Mouse (Mus musculus) splenic B cell, adult 2 months (primary cell): ENCODE results near the gene Cers5.
A peak's percentile ranks its signal among the peaks of the same experiment; 100 is the strongest.
"Not testable (repeated sequence)": the region's sequence is repeated elsewhere in the genome, so short reads cannot be mapped to it uniquely, and the experiment has no call there.

Source experiments
- DNase-seq: peaks from one replicate; pipeline ENCODE4 v3.0.0-alpha.2; 2011; ENCODE audit warnings: low read depth, low spot score
- H3K27me3 ChIP-seq: 2 replicates; pipeline ENCODE4 v1.6.1; 2012; ENCODE audit warnings: mild to moderate bottlenecking, low read length, moderate library complexity, mixed read lengths; ENCODE audit not compliant: control insufficient read depth, poor library complexity, insufficient read depth, severe bottlenecking
- H3K36me3 ChIP-seq: 2 replicates; pipeline ENCODE4 v1.6.1; 2012; ENCODE audit warnings: mild to moderate bottlenecking, low read length, moderate library complexity, mixed read lengths; ENCODE audit not compliant: control insufficient read depth, poor library complexity, insufficient read depth, severe bottlenecking

The Cers5 gene

DNA sequence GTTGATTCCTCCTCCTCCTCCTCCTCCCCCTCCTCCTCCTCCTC lies at the start of gene Cers5:
Cers5 (minus strand) TSS at position 5 of the 44 bp plus-strand sequence.
- not testable (repeated sequence) for H3K27me3 ChIP-seq, H3K36me3 ChIP-seq, DNase-seq

DNA sequence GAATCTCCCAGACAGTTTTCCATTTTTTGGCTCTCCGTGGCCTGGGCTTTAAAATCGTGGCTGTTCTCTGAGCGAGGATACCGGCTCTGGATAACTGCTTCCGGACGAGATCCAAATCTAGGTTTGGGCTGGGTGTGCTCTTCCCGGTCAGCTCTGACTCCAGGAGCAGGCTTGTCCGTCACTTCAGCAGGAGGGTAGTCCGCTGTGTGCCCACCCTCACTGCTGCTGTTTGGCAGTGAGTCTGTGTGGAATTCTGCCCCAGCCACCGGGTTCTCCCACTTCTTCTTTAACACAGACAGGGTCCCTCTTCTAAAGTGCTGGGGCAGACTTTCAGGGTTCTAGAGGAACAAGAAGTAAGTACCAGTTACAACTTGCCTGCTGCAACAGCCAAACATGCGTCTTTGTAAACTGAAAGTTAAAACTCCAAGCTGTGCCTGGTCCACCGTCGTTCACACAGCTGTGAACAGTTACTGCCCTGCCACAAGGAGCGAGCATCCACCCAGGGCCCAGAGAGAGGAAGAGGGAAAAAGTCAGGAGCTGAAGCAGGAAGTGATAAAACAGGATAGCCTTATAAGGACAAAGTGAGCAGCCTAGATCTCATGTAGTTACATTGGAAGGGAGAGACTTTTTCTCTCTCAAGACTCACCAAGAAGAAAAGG lies 47.1 kb upstream of the Cers5 start:
- Histone ChIP-seq H3K27me3 (no peaks in the 10 kb centered on the region), H3K36me3 (no peaks in the 10 kb centered on the region)
- no peak for DNase-seq

DNA sequence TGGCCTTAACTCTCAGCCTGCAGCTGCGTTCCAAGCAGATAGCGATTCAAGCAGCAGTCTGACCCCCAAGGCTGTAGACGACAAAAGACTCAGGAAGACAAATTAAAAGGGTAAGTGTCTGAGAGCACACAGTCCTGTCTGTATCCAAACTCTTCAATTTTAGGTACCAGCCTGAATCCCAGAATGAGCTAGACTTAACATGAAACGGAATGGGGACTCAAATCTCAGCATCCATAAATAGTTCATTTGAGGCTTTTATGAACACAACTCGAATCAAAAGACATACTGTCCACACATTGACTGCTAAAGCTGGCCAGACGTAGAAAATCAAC lies 46.4 kb upstream of the Cers5 start:
- DNase-seq = no peak
- no peaks in the 10 kb centered on the region for H3K27me3 ChIP-seq
- no peaks in the 10 kb centered on the region for H3K36me3 ChIP-seq

DNA sequence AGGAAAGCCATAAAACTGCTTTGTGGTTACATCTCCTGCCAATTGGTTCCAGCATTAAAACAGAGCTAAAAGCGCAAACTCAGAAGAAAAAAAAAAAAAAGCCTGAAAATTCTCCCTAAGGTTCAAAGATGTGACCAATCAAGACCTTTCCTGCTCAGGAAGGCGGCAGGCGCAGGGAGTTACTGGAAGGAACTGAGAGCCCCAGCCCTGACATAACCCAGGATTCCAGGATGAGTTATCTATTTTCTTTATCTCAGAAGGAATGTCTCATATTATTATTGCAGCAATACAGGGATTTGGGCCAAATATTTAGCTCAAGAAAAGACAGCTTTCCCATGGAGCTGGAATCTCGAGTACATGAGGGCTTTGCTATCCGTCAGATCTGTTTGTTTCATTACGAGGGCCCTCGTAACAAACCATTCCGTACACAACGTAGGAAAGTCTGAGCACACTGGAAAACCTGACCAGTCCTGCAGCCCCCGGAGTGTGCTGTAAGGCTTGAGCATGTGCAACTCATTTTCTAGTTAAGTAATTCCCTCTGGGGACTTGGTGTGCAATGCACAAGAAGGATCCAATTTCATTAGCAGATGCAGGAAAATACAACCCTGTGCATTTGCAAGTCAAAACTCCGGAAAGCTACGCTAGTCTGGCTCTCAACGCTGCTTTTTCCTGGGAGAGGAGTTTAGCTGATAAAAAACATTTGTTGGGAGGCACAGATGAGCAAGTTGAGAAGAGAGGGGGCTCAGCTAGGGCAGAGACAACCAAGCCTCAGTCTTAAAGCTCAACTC lies 45.8 kb upstream of the Cers5 start:
- no peak for DNase-seq
- H3K27me3 ChIP-seq = no peaks in the 10 kb centered on the region
- no peaks in the 10 kb centered on the region for H3K36me3 ChIP-seq

DNA sequence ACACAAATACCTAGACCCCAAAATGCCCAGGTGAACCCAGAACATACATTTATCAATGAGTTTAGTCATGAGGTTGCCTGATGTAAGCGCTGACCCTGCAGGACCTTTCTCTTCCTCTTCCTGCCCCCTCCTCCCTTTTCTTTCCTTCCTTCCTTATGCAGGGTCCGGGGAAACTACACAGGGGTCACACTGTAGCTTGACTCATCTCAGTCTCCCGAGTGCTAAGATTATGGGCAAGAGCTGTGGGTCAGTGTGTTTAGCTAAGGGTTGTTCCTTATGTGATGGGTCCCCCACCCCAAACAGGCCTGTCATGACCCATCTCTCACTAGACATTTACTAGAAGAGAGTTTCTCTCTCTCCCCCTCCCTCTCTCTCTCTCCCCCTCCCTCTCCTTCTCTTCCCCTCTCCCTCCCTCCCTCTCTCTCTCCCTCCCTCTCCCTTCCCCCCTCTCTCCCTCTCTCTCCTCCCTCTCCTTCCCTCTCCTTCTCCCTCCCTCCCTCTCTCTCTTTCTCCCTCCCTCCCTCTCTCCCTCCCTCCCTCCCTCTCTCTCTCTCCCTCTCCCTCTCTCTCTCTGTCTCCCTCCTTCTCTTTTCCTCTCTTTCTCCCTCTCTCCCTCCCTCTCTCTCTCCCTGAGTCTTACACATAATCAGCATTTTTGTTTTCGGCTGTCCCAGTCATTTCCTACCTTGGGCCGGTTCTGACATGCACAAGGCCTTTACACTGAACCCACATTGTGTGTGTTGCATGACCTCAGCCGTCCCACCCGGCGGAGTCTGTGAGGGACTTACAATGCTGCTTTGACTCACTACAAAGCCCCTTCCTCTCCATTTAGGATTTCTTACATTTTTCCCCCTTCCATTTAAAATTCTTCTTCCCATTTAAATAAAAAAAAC lies 44.9 kb upstream of the Cers5 start:
- no peak for DNase-seq
- H3K27me3 ChIP-seq = no peaks in the 10 kb centered on the region
- H3K36me3 ChIP-seq = no peaks in the 10 kb centered on the region

DNA sequence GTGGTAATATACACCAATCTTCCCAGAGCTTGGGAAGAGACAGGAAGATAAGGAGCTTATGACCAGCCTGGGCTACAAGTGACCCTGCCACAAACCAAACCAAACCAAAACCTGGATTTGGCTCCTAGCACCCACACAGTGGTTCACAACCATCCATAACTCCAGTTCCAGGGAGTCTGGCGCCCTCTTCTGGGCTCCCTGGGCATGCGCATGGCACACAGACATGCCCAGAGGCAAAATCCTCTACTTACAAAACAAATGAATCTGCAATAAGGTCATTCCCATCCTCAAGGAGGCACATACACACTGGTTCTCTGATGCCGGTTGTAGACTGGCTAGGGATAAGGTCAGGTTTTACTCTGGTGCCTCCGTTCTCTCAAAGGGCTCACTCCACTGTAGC lies 43.3 kb upstream of the Cers5 start:
- H3K27me3 ChIP-seq = no peaks in the 10 kb centered on the region
- H3K36me3 ChIP-seq = no peaks in the 10 kb centered on the region
- DNase-seq = no peak

DNA sequence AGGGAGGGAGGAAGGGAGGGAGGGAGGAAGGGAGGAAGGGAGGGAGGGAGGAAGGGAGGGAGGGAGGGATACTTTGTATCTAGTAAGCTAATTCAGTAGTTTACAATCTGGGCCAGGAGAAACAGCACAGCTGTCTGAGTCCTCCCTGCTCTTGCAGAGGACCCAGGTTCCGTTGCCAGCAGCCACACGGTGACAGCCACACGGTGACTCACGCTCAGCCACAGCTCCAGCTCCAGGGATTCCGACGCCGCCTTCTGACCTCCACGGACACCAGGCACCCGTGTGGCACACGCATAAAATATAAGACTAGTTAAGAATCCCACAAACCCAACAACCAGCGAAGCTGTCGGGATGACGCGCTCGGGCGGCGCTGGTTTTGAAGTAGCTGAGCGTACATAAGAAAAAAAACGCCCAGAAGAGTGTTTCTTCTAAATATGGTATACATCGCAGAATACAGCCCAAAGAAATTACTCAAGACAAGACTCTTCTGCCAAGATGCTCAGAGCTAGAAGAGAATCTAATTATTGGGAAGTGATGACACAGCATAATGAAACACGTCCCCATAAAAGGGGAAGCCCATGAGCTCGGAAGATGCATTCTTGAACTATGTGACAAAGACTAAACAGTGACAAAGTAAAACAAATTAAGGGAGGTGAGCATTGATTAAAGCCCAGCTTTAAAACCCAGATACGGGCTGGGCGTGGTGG lies 42.0 kb upstream of the Cers5 start:
- DNase-seq = no peak
- Histone ChIP-seq H3K36me3 (no peaks in the 10 kb centered on the region), H3K27me3 (no peaks in the 10 kb centered on the region)

DNA sequence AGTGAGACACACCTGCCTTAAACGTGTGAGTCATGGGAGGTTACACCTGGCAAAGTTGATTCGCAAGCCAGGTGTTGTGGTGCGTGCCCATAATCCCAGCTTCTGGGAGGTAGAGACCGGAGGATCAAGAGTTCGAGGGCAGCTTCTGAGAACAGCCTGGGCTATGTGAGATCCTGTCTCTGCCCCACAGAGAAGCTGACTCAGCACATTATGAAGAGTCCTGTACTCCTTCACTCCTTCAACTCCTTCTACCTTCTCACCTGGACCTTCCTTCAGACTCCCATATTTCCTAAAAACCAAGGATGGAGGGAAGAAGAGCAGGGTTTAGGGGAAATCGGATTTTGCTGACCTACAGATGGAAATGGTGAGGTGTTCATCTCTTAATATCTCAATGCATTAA lies 41.0 kb upstream of the Cers5 start:
- no peak for DNase-seq
- Histone ChIP-seq H3K36me3 (no peaks in the 10 kb centered on the region), H3K27me3 (no peaks in the 10 kb centered on the region)

DNA sequence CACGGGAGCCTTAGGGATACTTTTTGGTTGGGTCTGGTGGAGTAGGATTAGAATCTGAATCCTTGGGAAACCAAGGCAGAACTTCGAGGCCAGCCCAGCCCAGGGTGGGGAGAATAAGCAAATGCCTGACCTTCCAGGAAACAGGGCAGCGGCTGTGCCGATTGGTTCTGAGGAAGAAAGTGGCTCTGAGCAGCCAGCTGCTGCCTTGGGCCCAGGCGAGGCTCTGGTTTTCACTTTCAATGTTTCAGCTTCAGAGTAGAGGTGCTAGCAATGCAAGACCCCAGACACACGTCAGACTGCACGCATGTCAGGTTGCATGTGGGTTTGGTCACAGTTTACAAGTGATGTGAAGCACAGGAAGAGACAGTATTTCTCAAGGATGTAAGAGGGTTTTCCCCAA lies 39.4 kb upstream of the Cers5 start:
- H3K27me3 ChIP-seq = no peaks in the 10 kb centered on the region
- DNase-seq = no peak
- no peaks in the 10 kb centered on the region for H3K36me3 ChIP-seq

DNA sequence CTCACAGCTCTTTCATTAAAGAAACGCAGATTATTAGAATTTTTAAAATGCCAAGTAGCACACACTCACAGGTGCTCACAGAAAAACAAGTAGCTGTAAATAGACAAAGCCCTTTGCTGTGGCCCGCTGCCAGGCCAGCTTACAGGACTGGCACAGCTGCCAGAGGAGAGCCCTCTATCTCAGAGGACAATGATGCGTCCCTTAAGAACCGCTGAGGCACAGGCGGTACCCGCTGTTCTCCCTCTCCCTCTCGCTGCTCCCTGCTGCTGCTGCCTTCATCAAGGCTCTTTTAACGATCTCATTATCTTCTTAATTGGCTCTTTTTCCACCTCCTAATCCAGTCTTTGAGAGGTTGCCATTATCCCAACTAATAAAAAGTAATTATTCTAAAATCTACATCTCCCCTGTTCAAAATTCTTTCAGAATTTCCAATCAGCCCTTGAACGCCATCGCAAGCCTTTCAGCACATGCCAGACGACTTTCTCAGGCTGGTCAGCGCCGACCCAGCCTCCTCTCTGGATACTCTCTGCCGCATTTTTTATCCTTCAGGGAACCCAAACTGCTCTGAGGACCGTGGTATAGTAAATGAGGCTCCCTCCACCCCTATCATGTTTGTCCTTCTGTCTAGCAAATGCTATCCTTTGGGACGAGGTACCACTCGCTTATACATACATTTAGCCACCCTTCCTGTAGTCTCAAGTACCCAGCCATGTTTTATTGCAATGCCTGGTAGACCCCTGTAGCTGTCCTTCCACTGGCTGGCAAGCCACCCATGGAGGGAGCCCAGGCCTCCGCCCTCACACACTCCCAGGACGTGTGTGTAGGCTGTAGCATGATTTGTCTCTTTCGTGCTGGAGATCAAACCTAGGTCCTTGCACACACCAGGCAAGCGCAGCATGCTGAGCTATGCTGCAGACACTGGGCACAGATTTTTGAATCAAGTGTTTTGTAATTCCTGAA lies 35.4 kb upstream of the Cers5 start:
- no peak for DNase-seq
- H3K27me3 ChIP-seq = peaks cover 2% of the 10 kb centered on the region; the same call in 1 of the 2 replicates
- H3K36me3 ChIP-seq = no peaks in the 10 kb centered on the region

DNA sequence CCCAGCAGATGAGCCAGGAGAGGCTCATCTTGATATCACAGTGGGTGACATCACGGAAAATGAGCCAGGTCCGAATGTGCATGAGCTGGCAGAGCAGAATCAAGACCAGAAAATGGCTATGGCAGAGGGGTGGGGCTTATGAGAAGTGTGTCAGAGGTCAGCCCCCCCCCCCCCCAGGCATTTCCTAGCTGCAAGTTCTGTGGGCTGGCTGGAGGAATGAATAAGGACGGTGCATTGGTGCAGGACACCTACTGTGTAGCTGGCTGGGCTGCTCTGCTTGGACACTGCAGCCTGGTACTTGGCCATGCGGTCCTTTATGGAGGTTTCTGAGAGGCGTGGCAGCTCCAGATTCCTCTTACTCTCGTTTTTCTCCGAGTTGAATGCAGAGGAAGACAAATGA lies 33.5 kb upstream of the Cers5 start:
- Histone ChIP-seq H3K36me3 (no peaks in the 10 kb centered on the region), H3K27me3 (peaks cover 2% of the 10 kb centered on the region; the same call in 1 of the 2 replicates)
- DNase-seq = peak; percentile 41

DNA sequence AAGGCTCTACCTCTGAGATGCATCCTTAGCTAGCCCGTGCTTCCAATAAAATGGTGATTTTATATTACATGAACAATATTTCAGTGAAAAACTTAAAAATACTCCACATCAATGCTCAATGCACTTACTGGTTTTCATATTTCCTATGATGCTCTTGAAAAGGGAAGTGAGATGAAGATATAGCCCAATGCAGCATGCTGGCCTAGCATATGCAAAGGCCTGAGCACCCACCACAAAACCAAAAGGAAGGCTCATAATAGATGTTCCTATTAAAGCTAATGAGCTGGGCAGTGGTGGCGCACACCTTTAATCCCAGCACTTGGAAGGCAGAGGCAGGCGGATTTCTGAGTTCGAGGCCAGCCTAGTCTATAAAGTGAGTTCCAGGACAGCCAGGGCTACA lies 33.0 kb upstream of the Cers5 start:
- peak; percentile 39 for DNase-seq
- H3K27me3 ChIP-seq = peaks cover 2% of the 10 kb centered on the region; the same call in 1 of the 2 replicates

DNA sequence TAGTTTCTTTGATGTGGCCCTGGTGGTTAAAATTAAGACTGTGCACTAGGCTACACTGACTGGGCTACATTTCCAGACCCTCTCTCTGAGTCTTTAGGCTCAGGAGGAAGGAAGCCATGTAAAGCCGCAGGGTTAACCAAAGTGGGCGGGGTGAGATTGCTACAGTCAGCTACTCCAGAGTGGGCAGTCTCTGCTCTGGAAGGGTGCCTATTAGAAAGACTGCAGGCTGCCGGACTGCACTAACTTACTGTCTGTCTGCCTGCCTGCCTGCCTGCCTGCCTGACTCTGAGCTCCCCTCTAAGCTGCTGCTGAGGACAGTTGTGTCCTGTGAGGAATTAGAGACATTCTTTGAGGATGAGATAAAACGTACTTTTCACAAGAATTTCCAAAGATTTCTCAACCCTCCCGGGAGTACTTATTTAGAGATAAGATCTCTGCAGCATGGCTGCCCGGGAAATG lies 30.5 kb upstream of the Cers5 start:
- Histone ChIP-seq H3K27me3 (peaks cover 2% of the 10 kb centered on the region; the same call in 1 of the 2 replicates), H3K36me3 (no peaks in the 10 kb centered on the region)
- DNase-seq = peak; percentile 18

More for the DNA sequence above, 33.0 kb upstream of the Cers5 start:
- no peaks in the 10 kb centered on the region for H3K36me3 ChIP-seq
